Mouse (Mus musculus): ENCODE results near the gene Cxcl10. TPM values are rescaled to one million over a fixed set of nuclear protein-coding genes. Genes with fewer than 3 reads are reported as not detected.

Gene Cxcl10
- 4.6 and 7.0 TPM in 2 replicates for polyA plus RNA-seq (2012; rRNA removed)

DNA sequence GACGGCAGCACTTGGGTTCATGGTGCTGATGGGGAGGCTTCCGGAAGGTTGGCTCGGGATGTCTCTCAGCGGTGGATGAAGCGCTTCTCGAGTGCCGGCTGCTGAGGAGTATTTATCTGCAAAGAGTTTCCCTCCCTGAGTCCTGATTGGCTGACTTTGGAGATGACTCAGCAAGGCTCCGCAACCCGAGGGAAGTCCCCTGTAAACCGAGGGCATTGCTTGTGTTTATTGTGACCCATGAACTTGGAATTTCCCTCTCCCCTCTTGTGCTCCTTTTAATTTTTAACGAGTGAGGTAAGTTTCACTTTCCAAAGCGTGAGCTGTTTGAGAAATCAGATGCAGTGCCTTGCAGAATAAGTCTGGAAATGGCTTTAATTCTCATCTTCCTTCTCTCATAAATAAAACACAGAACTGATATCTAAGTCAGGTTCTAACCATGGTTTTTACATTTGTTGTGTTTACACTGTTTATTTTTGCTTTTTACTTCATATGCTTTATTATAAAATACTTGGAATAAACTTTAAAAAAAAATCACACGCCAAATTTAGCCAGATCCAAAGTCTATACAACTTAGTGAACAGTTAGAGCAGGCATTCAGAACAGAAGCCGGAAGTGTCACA lies at the start of gene Cxcl10:
Gene Cxcl10 (minus strand): TSS at position 96 of the 620 bp plus-strand sequence.
- DNase-seq (ENCODE audit: low read depth), result no peak

DNA sequence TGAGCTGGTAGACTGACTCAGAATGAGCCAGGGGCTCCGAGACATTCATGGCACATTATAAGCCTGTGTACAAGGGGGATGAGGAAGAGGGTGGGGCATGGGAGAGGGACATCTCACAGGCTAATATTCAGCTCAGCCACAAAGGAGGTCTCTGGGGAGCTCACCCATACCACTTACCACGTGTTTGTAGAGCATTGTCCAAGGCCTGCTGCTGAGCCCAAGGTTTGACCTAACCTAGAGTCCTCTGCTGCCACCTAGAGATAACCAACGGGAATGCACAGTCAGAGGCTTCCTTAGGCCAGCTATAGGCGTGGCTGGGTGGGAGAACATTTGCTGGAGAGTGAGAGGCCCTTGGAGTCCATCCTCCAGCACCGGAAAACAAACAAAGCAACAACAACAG lies 49.5 kb upstream of the Cxcl10 start:
- DNase-seq (ENCODE audit: low read depth), result no peak

DNA sequence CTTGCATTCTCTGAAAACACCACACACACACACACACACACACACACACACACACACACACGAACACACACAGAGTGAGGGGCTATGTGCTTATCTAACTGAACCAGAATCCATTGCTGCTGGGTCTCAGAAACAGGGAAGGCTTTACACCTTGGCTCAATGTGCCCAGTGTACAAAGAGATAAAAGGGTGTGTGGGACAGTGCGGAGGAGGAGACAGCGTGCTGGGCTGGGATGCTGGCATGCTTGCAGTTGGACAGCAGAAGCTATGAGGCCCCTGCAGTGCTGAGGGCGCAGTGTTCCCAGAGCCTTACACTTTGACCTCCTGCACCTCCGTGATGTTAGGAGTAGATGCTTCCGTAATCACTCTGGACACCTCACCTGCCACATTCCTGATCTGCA lies 47.8 kb upstream of the Cxcl10 start:
- no peak for DNase-seq (ENCODE audit: low read depth)

DNA sequence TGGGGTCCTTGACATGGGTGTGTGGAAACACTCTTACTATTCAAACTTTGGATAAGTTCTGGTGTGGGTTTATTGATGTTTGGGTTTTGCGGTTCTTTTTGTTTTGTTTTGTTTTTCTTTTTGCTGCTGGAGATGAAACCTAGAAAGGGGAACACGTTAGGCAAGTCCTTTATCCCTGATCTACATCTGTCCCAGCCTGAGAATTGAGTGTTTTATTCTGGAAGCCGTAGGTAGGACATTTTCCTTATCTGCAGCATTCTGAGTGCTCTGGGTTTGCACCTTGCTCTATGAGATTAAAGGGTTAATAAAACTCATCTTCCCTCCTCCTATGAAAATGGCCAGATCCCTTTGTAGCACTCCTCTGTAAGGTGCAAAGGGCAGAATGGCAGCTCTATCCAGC lies 47.1 kb upstream of the Cxcl10 start:
- no peak for DNase-seq (ENCODE audit: low read depth)

DNA sequence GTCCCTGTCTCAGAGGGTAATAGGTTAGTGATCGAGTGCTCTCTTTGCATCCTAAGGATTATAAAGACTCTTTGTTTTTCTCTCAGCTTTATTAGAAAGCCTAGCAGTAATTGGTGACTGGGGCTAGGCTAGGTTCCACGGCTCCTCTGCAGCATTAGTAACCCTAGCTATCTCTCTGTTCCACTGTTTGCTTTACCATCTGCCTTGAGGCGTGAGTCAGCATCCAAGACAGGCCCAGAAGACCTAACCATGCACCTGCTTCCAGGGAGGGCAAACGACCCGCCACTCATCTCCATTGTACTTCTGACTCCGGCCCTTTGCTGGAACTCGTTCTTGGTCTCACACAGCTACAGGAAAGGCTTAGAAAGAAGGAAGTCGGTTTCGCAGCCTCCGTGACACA lies 45.2 kb upstream of the Cxcl10 start:
- no peak for DNase-seq (ENCODE audit: low read depth)

DNA sequence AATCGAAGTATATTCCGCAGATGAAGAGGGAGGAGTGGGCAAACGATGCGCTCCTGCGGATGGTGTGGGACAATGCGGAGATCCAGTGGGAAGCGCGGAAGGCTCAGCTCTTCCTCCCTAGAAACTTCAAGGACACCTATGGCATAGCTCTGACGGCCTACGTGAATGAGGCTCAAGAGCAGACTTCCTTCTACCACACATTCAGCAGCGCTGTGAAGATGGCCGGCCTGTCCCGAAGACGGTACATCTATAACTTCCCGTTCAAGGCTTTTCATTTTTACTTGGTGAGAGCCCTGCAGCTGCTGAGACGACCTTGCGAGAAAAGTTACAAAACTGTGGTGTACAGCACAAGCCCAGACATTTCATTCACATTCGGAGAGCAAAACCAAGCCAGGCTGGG lies 43.9 kb upstream of the Cxcl10 start:
- no peak for DNase-seq (ENCODE audit: low read depth)

DNA sequence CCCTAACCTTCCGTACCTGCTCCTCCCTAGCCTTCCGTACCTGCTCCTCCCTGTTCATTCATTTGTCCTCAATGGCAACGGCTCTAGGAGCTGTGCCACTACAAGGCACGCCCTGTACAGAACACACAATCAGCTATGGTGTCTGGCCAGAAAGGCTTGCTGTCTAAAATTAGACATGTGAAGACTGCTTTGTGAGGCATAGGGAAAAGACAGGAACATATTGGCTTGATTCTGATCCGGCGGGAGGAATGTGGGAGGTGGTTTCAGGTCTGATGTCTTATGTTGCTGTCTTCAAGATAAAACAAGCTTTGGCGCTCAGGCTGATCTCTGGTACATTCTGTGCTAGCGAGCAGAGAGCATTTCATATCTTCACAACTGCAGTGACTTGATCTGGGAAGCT lies 41.9 kb upstream of the Cxcl10 start:
- no peak for DNase-seq (ENCODE audit: low read depth)

DNA sequence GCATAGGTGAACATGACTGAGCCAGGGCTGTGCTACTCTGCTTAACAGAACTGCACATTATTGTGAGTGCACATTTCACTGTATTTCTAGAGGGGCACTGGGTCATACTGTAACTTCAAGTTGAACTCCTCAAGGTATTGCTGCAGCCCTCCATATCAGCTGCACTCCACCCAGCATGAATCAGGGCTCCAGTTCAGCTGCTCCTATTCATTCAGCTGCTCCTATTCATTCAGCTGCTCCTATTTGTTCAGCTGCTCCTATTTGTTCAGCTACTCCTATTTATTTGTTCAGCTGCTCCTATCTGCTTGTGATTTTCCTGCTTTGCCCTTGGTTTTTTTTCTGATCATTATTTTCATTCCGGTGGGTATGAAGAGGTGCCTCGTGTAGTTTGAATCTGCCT lies 41.3 kb upstream of the Cxcl10 start:
- no peak for DNase-seq (ENCODE audit: low read depth)

DNA sequence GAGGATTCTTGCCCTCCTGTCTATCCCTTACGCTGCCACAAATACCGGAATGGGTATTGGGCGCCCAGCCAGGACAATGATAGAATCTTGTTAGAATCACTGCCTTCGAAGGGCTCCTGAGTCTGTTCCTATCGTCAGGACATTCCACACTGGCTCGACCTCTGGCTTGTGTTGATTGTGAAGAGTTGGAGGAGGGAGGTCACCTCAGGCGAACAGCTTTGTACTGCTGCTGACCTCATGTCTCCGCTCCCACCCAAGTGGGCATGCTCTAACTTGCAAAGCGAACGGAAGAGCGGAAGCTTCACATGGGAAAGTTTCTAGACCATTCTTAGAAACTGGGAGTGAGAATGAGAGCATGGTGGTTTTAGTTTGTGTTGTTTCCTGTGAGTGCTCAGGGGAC lies 38.7 kb upstream of the Cxcl10 start:
- no peak for DNase-seq (ENCODE audit: low read depth)

DNA sequence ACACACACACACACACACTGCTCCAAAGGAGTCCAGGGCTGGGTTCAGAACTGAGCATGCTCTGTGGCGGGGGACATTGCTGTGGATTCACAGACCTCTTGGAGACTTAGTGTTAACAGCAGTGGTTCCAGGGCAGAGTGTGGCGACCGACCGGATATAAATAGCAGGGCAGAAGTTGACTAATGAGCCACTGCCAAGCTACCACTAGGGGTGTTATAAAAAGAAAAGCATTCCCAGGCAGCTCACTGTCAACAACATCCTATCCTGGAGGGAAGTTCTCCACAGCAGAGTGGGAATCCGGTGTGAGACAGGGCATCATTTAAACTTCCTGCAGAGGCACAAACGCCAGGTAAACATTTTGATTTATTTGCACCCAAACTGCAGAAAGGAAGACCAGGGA lies 38.0 kb upstream of the Cxcl10 start:
- no peak for DNase-seq (ENCODE audit: low read depth)

DNA sequence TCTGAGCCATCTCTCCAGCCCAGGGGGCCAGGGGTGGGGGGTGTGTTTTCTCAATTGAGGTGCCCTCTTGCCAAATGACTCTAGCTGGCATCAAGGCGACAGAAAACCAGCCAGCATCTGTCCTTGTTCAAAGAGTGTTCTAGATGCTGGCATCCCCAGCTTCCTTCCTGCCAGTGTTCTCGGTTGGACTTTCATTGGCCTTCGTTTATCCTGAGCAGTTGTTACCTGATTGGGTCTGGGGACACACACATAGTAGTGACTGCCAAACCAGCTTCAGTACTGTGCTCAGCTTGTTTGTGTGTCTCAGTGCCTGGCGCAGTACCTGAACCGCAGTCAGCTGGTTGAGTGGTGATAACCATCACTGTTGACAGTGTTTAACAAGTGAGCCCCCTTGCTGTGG lies 37.4 kb upstream of the Cxcl10 start:
- no peak for DNase-seq (ENCODE audit: low read depth)

DNA sequence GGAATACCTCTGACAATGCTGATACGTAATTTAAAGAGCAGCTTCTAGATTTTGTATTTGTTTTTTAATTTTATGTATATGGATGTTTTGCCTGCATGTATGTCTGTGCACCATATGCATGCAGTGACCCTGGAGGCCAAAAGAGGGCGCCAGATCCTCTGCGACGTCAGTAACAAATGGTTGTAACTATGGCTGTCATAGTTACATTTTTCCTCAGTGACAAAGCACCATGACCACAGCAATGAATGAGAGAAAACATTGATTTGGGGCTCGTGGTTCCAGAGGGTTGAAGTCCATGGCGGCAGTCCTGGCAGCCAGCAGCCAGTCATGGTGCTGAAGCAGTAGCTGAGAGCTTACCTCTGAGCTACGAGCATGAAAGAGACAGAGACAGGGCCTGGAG lies 36.2 kb upstream of the Cxcl10 start:
- no peak for DNase-seq (ENCODE audit: low read depth)

DNA sequence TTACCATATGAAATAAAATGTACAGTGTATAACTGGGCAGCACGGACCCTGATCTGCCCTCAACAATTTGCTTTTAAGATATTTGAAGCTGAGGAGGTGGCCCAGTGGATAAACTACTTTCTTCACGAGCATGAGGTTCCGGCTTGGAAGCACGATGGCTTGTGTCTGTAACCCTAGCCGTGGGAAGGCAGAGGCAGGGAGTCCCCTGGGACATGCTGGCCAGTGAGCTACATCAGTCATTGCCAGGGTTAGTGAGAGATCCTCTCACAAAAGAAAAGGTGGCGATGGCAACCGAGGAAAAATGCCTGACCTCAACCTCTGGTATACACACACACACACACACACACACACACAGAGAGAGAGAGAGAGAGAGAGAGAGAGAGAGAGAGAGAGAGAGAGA lies 35.1 kb upstream of the Cxcl10 start:
- DNase-seq (ENCODE audit: low read depth), result no peak

DNA sequence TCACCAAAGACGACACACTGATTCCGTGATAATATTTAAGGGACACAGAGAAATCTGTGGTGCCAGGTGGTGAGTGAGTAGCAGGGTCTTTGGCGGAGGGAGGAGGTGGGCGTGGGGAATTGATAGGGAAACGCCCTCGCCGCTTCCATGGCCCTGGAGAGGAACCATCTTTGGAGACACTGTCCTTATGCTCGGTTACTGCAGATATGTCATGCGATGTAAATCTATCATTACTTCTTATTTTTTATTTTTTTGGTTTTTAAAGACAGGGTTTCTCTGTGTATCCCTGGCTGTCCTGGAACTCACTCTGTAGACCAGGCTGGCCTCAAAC lies 33.6 kb upstream of the Cxcl10 start:
- no peak for DNase-seq (ENCODE audit: low read depth)

DNA sequence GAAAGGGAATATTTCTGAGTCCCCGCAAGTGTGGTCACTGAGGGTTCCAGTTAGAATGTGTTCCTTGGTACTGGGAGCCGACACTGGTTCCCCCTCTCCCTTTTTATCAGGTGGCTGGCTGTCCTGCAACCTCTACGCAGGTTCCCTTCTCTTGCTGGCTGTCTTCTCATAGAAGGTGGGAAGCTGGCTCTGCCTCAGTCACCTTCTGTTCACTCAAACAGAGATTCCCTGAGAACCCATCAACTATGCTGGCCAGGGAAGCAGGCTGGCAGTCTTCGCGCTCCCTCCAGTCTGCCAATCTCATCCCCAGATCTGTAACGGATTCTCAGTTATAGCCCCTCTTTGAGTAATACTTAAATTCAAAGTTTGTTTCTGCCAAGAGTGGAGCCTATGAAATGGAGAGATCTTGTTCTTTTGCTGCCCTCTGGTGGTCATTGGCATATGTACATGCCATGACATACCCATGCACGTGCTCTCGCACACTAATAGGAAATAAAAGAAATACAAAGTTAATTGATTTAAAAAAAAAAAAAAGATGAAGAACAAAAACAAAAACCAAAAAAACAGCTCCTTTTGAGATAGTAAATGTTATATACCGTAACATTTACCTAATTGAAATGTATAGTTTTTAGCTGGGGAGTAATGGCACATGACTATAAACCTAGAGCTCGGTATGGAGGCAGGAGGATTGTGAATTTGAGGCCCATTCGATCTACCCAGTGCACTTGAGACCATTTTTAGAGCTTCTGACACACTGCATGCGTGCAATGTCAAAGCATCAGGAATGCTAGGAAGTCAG lies 33.1 kb upstream of the Cxcl10 start:
- DNase-seq (ENCODE audit: low read depth), result no peak

DNA sequence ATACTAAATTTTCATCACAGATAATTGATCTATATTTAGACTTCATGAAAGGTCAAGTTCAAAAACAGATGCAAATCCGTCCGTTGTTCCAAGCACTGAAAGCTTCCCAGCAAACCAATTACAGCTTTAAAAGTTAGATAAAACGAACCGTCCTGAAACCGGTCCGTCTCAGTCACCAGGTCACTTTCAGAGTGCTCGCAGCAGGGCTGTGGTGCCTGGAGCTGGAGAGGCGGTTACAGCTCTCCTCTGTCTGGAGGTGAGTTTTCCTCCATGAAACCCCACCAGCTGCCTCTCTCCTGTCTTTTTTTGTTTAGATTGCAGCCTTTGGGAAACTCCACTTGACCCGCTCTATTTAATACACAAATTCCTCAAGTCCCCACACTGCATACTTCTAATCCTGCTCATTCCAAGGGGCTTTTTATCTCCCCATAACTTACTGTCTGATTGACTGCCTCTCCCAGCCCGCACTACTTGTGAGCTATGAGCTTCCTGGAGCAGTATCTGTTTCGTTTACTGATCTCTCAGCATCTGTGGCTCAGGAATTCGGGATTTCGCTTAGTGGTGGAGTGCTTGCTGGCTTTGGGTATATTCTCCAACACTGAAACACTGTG lies 28.2 kb upstream of the Cxcl10 start:
- DNase-seq (ENCODE audit: low read depth), result no peak

DNA sequence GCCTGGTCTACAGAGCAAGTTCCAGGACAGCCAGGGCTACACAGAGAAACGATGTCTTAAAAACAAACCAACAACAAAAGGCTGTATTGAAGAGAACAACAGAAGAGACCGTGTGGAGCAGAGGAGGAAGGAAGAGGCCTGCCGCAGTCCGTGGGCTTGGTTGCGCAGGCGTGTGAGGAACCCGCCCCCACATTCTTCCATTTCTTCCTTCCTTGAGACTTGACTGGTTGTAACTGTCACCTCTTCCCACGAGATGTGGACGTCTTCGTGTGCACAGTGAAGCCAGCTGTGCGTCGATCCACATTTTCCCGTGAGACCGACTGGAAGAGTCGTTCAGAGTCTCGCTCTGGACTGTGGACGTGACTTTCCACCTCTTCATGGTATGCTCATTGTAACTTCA lies 26.7 kb upstream of the Cxcl10 start:
- DNase-seq (ENCODE audit: low read depth), result no peak

DNA sequence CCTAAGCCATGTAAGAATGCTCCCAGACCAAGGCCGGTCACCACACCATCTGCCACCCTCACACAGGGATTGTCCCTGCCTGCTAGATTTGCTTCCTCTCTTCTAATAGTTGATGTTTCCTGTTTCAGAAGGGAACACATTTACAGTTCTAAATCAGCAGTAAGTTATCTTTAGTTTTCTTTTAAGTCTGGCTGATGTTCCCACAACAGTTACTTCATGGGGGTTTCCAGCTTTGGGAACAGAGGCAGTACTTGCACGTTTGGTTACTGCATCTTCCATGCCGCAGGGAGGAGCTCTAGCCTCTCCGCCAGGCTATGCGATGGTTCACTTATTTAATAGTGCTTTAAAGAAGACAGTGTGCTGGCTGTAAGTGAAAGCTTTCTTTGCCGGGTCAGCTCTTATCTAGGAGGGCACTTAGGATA lies 26.0 kb upstream of the Cxcl10 start:
- no peak for DNase-seq (ENCODE audit: low read depth)

DNA sequence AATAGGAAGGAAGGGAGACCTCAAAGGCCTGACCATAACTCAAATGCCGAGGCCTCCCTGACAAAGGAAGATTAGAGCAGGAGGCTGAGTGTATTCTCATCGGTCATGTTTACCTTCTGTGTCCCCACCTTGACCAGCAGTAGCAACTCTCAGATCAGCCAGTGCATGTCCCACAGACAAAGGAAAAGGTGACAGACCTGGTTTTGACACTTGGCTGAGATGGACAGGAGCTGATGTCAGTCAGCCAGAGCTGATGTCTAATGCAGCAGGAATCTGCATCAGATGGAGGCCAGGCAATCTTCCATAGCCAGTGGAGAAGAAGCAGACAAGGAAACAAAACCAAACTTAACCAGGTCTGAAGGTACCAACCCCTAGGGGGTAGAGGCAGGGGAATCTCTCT lies 23.9 kb upstream of the Cxcl10 start:
- DNase-seq (ENCODE audit: low read depth), result no peak

DNA sequence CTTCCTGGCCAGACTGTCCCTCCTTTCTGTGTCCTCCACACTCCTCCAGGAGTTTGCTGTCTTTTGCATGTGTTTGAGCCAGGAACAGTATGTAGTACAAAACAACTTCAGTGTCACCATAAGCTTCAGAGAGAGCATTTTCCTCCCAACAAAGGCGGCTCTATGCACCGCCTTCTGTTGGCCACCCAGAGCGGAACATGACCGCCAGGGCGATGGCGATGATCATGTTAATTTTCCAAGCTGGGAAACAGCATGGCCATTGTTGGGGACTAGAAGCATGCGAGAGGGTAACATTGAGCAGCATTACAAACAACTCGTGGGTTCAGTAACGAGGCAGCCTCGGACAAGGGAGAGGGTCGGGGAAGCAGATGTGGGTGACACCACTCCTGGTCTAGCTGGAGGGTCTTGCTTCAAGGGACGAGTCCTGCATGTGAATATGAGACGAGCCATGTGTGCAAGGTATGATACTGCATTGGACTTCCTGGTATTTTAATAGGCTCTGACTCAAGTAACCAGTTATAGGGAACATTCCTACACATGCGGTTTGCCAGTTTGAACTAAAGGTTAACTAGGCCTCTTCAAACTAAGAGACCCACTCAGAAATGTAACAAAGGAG lies 22.8 kb upstream of the Cxcl10 start:
- no peak for DNase-seq (ENCODE audit: low read depth)

DNA sequence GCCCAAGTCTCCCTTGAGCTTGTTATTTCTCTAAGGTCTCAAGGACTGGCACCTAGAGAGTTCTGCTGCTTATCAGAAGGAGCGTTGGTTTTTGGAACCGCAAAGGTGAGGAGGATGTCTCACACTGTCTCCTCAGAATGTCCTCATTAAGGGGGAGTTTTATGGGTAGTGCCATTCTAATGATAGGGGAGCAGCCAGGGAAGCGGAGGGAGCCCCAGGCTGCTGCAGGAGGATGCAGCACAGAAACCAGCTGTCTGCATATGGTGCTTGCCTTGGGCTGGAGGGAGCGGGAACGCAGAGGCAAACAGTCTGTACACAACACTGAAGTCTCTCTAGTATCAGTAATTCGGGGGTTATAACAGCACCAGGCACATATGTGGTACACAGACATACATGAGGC lies 22.2 kb upstream of the Cxcl10 start:
- DNase-seq (ENCODE audit: low read depth), result no peak

DNA sequence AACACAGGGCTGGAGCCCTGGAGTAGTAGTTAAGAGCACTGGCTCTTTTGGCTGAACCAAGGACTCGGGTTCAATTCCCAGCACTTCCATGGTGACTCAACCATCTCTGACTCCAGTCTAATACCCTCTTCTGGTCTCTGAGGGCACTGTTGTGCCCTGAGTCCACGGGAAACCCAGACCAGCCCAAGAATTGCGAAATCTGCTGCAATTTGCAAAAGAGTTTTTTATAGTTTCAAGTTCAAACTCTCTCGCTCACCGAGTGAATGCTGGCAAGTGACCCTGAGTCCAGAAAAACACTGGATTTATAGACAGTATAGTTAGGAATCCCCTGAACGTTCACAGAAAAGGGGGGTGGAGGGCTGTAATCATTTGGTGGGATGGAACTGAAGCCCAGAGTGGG lies 21.7 kb upstream of the Cxcl10 start:
- DNase-seq (ENCODE audit: low read depth), result no peak
